Mouse (Mus musculus) brain, embryonic 14.5 days (tissue): Measurements from ENCODE around the gene Hsdl2.

Source experiments
- CTCF ChIP-seq: fragments of 200-500 bp; IDR thresholded peaks from 2 replicates; pipeline ENCODE4 v1.5.1; 2012; ENCODE audit warnings: inconsistent platforms, mild to moderate bottlenecking, moderate library complexity, borderline replicate concordance; ENCODE audit not compliant: insufficient read depth, insufficient read length; ENCODE audit errors: extremely low read depth
- POLR2A ChIP-seq: fragments of 200-500 bp; IDR thresholded peaks from 2 replicates; pipeline ENCODE4 v1.6.1; 2012; ENCODE audit warnings: mild to moderate bottlenecking, inconsistent platforms, borderline replicate concordance; ENCODE audit not compliant: poor library complexity, insufficient read depth, insufficient read length, severe bottlenecking; ENCODE audit errors: extremely low read depth

- no peak for TF ChIP-seq CTCF
- no peak for TF ChIP-seq POLR2A
Observed at GRCm38 (mm10) chr4:59634532-59634931, 53.2 kb downstream of the Hsdl2 start.
